Mouse (Mus musculus): ENCODE results near the gene Igfn1.

DNA sequence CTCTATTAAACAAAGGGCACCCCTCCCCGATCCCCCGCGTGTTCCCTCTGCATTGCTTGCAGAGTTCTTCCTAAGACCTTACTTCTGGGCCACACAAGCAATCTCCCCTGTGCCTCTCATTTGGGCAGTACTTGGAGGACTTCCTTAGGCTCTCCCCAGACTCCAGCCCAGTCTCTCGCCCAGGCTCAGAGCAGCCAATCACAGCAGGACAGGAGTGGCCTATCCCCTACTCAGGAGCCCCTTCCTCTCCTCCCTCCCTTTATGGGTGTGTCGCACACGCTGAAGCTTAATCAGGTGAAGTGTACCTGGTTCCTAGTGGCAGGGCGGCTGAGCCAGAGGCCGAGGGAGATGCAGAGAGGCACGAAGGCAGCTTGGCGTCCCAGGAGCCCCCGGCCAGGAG is 34.3 kb upstream of the Igfn1 start:
- TF ChIP-seq CTCF (conservative IDR thresholded peaks at IDR 0.05; ENCODE audit: low read length) (no peak), POU5F1 (IDR thresholded peaks at IDR 0.05; ENCODE audit: borderline replicate concordance, low read length) (no peak)
